Mouse (Mus musculus): Measurements from ENCODE around the gene Tek.
A peak's percentile ranks its signal among the peaks of the same experiment; 100 is the strongest.

Tek gene

DNA sequence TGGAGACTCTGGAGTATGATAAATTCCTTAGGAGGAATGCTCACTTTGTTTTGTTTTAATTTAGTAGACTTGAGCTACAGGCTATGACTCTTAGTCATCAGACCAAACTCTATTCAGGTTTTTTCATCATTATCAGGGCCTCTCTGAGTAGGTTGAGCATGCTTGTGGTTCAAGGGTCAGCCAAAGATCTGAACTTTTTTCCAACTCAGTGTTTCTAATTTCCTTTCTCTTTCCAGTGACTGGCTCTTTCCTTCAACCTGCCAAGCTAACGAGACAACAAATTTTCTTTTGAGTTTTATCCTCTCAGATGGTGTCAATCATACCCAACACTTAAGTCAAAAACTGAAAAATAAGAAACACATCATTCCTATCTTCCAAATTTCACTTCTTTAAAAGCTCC is 71.5 kb downstream of the Tek start:
- DNase-seq (ENCODE audit: low read depth), result no peak

DNA sequence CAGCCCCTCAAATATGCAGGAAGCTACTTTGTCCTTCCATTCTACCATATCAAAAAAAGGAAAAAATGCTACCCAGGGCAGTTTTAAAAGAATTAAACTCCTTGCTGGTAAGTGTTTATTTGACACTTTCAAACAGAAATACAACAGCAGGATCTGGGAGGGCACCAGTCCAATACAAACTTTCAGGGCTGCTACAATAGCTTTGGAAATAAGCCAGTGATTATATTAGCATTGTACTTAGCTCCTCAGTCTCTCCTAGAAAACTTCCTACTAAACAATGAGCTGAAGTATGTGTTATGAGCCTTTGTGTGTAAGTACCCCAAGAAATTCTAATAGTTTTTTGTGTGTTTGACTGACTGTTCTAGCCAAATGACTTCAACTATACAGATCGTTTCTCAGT is 87.8 kb downstream of the Tek start:
- DNase-seq (ENCODE audit: low read depth), result no peak

DNA sequence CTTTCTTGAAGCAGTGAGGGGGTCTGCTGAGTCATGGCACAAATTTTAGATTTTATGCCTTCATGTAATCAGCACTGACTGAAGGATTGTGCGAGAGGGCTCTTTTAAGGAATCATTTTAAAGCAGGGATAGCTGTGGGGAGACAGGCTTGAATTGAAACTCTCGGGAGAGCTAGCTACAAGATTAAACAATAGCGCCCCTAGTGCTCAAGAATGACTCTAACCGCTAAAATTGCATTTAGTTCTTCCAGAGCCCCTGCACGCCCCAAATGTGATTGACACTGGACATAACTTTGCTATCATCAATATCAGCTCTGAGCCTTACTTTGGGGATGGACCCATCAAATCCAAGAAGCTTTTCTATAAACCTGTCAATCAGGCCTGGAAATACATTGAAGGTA is 88.3 kb downstream of the Tek start:
- DNase-seq (ENCODE audit: low read depth), result peak; percentile 6

GRCm38 (mm10) chr4:94829924-94830386 is 90.9 kb downstream of the Tek start:
- no peak for DNase-seq (ENCODE audit: low read depth)

DNA sequence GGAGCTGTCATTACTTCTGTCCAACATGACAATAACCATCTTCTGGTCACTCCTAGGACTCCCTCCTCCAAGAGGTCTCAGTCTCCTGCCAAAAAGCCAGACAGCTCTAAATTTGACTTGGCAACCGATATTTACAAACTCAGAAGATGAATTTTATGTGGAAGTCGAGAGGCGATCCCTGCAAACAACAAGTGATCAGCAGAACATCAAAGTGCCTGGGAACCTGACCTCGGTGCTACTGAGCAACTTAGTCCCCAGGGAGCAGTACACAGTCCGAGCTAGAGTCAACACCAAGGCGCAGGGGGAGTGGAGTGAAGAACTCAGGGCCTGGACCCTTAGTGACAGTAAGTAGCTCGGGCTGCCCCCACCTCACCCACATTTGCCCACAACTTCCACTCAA is 98.0 kb downstream of the Tek start:
- no peak for DNase-seq (ENCODE audit: low read depth)

DNA sequence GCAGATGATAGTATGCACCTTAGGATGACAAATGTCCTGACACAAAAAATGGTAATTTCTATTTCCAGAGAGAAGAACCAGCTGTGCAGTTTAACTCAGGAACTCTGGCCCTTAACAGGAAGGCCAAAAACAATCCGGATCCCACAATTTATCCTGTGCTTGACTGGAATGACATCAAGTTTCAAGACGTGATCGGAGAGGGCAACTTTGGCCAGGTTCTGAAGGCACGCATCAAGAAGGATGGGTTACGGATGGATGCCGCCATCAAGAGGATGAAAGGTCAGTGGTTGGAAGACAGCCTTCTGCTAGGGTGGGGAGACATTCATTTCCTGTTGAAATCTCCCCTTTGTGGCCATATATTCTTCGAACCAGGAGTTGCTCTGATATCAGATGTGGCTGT is 114.2 kb downstream of the Tek start:
- DNase-seq (ENCODE audit: low read depth), result no peak

GRCm38 (mm10) chr4:94854270-94854669 is 115.2 kb downstream of the Tek start:
- no peak for DNase-seq (ENCODE audit: low read depth)

- DNase-seq (ENCODE audit: low read depth), result no peak
Measured at GRCm38 (mm10) chr4:94855201-94855600, 116.1 kb downstream of the Tek start.

DNA sequence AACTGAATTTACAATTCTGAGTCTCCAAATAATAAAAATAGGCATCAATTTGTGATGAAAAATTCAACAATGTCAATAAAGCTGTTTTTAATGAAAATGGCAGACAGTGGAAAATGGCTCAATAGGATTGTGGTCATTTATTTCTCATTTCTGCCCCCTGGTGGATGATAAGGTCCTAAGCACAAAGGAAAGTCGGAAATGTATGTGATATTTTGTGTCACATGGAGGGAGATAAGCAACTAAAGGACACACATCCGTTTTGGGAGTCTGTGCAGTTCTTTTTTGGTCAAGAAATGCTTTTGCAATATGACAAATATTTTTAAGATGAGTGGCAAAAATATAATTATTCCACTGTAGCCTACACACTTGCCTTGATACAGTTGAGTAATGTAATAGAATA is 161.7 kb downstream of the Tek start:
- DNase-seq (ENCODE audit: low read depth), result peak; percentile 20

GRCm38 (mm10) chr4:94901780-94902179 is 162.7 kb downstream of the Tek start:
- no peak for DNase-seq (ENCODE audit: low read depth)
